Mouse (Mus musculus): ENCODE data around the gene Gla. TPM values are rescaled to one million over a fixed set of nuclear protein-coding genes. Genes with fewer than 3 reads are reported as not detected.

Gene Gla
- total and polyA plus RNA-seq, 2 experiments from 2014 or later: 1.5 to 4.1 TPM

- Histone ChIP-seq H3K4me1 (ENCODE audit: control insufficient read depth, insufficient read depth) (no peaks in the 10 kb centered on the region), H3K36me3 (replicated peaks; ENCODE audit: control insufficient read depth, insufficient read depth, low read length) (no peaks in the 10 kb centered on the region), H3K4me2 (ENCODE audit: low read depth, low read length) (no peak overlapping the region), H3K4me3 (ENCODE audit: low read depth, low read length) (no peak overlapping the region), H3K9me3 (replicated peaks; ENCODE audit: control insufficient read depth, low read length) (no peaks in the 10 kb centered on the region), H3K9ac (replicated peaks; ENCODE audit: low read depth, low read length) (no peak overlapping the region), H3K27ac (ENCODE audit: low read depth) (no peak overlapping the region), H3K27me3 (ENCODE audit: control insufficient read depth, insufficient read depth, low read length) (no peaks in the 10 kb centered on the region)
- TF ChIP-seq CTCF (IDR thresholded peaks at IDR 0.05; ENCODE audit: low read depth) (no peak), EP300 (IDR thresholded peaks at IDR 0.05; ENCODE audit: low read depth) (no peak)
- no peak for DNase-seq (ENCODE audit: low spot score)
- WGBS: 67% methylated on average over 4 of the region's 4 CpGs
- no peak for ATAC-seq (ENCODE audit: insufficient read depth, low read depth)
Observed at GRCm38 (mm10) chrX:134553326-134553725, 47.6 kb downstream of the Gla start.

- no peak overlapping the region for H3K27ac ChIP-seq (ENCODE audit: low read depth)
- no peaks in the 10 kb centered on the region for H3K9me3 ChIP-seq (replicated peaks; ENCODE audit: control insufficient read depth, low read length)
- DNase-seq (ENCODE audit: low spot score) (peak; percentile 23), ATAC-seq (ENCODE audit: insufficient read depth, low read depth) (no peak)
- no peaks in the 10 kb centered on the region for H3K36me3 ChIP-seq (replicated peaks; ENCODE audit: control insufficient read depth, insufficient read depth, low read length)
- no peak overlapping the region for H3K4me3 ChIP-seq (ENCODE audit: low read depth, low read length)
- WGBS: 14% methylated on average over 5 of the region's 5 CpGs
- no peak overlapping the region for H3K9ac ChIP-seq (replicated peaks; ENCODE audit: low read depth, low read length)
- H3K4me1 ChIP-seq (ENCODE audit: control insufficient read depth, insufficient read depth): no peaks in the 10 kb centered on the region
- no peak overlapping the region for H3K4me2 ChIP-seq (ENCODE audit: low read depth, low read length)
- TF ChIP-seq EP300 (IDR thresholded peaks at IDR 0.05; ENCODE audit: low read depth) (no peak), CTCF (IDR thresholded peaks at IDR 0.05; ENCODE audit: low read depth) (peak; percentile 48)
- no peaks in the 10 kb centered on the region for H3K27me3 ChIP-seq (ENCODE audit: control insufficient read depth, insufficient read depth, low read length)
Observed at GRCm38 (mm10) chrX:134550903-134551302, 50.0 kb downstream of the Gla start.

GRCm38 (mm10) chrX:134547330-134547729 lies 53.6 kb downstream of the Gla start:
- no peak overlapping the region for H3K4me2 ChIP-seq (ENCODE audit: low read depth, low read length)
- H3K36me3 ChIP-seq (replicated peaks; ENCODE audit: control insufficient read depth, insufficient read depth, low read length): no peaks in the 10 kb centered on the region
- DNase-seq (ENCODE audit: low spot score) (no peak), ATAC-seq (ENCODE audit: insufficient read depth, low read depth) (no peak)
- H3K4me3 ChIP-seq (ENCODE audit: low read depth, low read length): no peak overlapping the region
- no peaks in the 10 kb centered on the region for H3K4me1 ChIP-seq (ENCODE audit: control insufficient read depth, insufficient read depth)
- 63% methylated on average over 4 of the region's 4 CpGs for WGBS
- TF ChIP-seq EP300 (IDR thresholded peaks at IDR 0.05; ENCODE audit: low read depth) (no peak), CTCF (IDR thresholded peaks at IDR 0.05; ENCODE audit: low read depth) (no peak)
- no peaks in the 10 kb centered on the region for H3K9me3 ChIP-seq (replicated peaks; ENCODE audit: control insufficient read depth, low read length)
- H3K27me3 ChIP-seq (ENCODE audit: control insufficient read depth, insufficient read depth, low read length): no peaks in the 10 kb centered on the region
- no peak overlapping the region for H3K9ac ChIP-seq (replicated peaks; ENCODE audit: low read depth, low read length)
- H3K27ac ChIP-seq (ENCODE audit: low read depth): no peak overlapping the region

GRCm38 (mm10) chrX:134541955-134542308 lies 59.0 kb downstream of the Gla start:
- TF ChIP-seq CTCF (IDR thresholded peaks at IDR 0.05; ENCODE audit: low read depth): no peak
- no peak for TF ChIP-seq EP300 (IDR thresholded peaks at IDR 0.05; ENCODE audit: low read depth)
- DNase-seq (ENCODE audit: low spot score) (no peak), ATAC-seq (ENCODE audit: insufficient read depth, low read depth) (no peak)
- H3K27ac ChIP-seq (ENCODE audit: low read depth): peak overlapping the region; percentile 83
- H3K9ac ChIP-seq (replicated peaks; ENCODE audit: low read depth, low read length): peak overlapping the region; percentile 64
- H3K4me1 ChIP-seq (ENCODE audit: control insufficient read depth, insufficient read depth): no peaks in the 10 kb centered on the region
- peak overlapping the region; percentile 54 for H3K4me2 ChIP-seq (ENCODE audit: low read depth, low read length)
- 21% methylated on average over 6 of the region's 6 CpGs for WGBS
- no peaks in the 10 kb centered on the region for H3K36me3 ChIP-seq (replicated peaks; ENCODE audit: control insufficient read depth, insufficient read depth, low read length)
- H3K4me3 ChIP-seq (ENCODE audit: low read depth, low read length): peak overlapping the region; percentile 61
- no peaks in the 10 kb centered on the region for H3K27me3 ChIP-seq (ENCODE audit: control insufficient read depth, insufficient read depth, low read length)
- no peaks in the 10 kb centered on the region for H3K9me3 ChIP-seq (replicated peaks; ENCODE audit: control insufficient read depth, low read length)

GRCm38 (mm10) chrX:134541145-134541954 lies 59.6 kb downstream of the Gla start, which contains the start of gene Timm8a1:
Gene Timm8a1 (minus strand): TSS chrX:134541865.
- H3K27ac ChIP-seq (ENCODE audit: low read depth): peak within 1 kb of the TSS; percentile 83
- TF ChIP-seq EP300 (IDR thresholded peaks at IDR 0.05; ENCODE audit: low read depth): no peak
- no peak for TF ChIP-seq CTCF (IDR thresholded peaks at IDR 0.05; ENCODE audit: low read depth)
- WGBS: 22% methylated on average over 24 of the region's 61 CpGs
- no peaks in the 10 kb centered on the region for H3K36me3 ChIP-seq (replicated peaks; ENCODE audit: control insufficient read depth, insufficient read depth, low read length)
- ATAC-seq (ENCODE audit: insufficient read depth, low read depth) (peak; percentile 95), DNase-seq (ENCODE audit: low spot score) (peak; percentile 56)
- H3K9ac ChIP-seq (replicated peaks; ENCODE audit: low read depth, low read length): peak within 1 kb of the TSS; percentile 64
- no peaks in the 10 kb centered on the region for H3K4me1 ChIP-seq (ENCODE audit: control insufficient read depth, insufficient read depth)
- H3K27me3 ChIP-seq (ENCODE audit: control insufficient read depth, insufficient read depth, low read length): no peaks in the 10 kb centered on the region
- peak within 1 kb of the TSS; percentile 69 for H3K4me2 ChIP-seq (ENCODE audit: low read depth, low read length)
- peak within 1 kb of the TSS; percentile 61 for H3K4me3 ChIP-seq (ENCODE audit: low read depth, low read length)
- H3K9me3 ChIP-seq (replicated peaks; ENCODE audit: control insufficient read depth, low read length): no peaks in the 10 kb centered on the region

Data from heart, postnatal 0 days (tissue).